Mouse (Mus musculus): Measurements from ENCODE around the gene Cmip. TPM values are rescaled to one million over a fixed set of nuclear protein-coding genes. Genes with fewer than 3 reads are reported as not detected.
A peak's percentile ranks its signal among the peaks of the same experiment; 100 is the strongest.

The Cmip gene
- polyA plus RNA-seq, 1 experiment from 2014 or later = 47.1 TPM

GRCm38 (mm10) chr8:117397751-117398150, 140.9 kb downstream of the Cmip start:
- Histone ChIP-seq H3K27ac (ENCODE audit: low read depth, low read length) (no peak overlapping the region), H3K9me3 (ENCODE audit: control insufficient read depth) (no peaks in the 10 kb centered on the region), H3K9ac (ENCODE audit: low read depth, low read length) (no peak overlapping the region), H3K4me2 (replicated peaks; ENCODE audit: low read depth) (no peak overlapping the region), H3K4me3 (ENCODE audit: low read depth, low read length) (no peak overlapping the region), H3K4me1 (replicated peaks; ENCODE audit: control insufficient read depth, insufficient read depth, low read length) (peaks cover 2% of the 10 kb centered on the region), H3K27me3 (replicated peaks; ENCODE audit: control insufficient read depth, insufficient read depth, low read length) (no peaks in the 10 kb centered on the region), H3K36me3 (ENCODE audit: control insufficient read depth, insufficient read depth) (peaks cover 36% of the 10 kb centered on the region; the same call in 1 of the 2 replicates)
- TF ChIP-seq CTCF (IDR thresholded peaks at IDR 0.05; ENCODE audit: low read depth) = no peak
- no peak for ATAC-seq
- 96% methylated on average over 15 of the region's 15 CpGs for WGBS

- 88% methylated on average over 8 of the region's 8 CpGs for WGBS
- no peak for TF ChIP-seq CTCF (IDR thresholded peaks at IDR 0.05; ENCODE audit: low read depth)
- no peak overlapping the region for H3K4me3 ChIP-seq (ENCODE audit: low read depth, low read length)
- no peak overlapping the region for H3K4me2 ChIP-seq (replicated peaks; ENCODE audit: low read depth)
- H3K27me3 ChIP-seq (replicated peaks; ENCODE audit: control insufficient read depth, insufficient read depth, low read length) = no peaks in the 10 kb centered on the region
- H3K36me3 ChIP-seq (ENCODE audit: control insufficient read depth, insufficient read depth) = peaks cover 36% of the 10 kb centered on the region; the same call in 1 of the 2 replicates
- H3K27ac ChIP-seq (ENCODE audit: low read depth, low read length) = no peak overlapping the region
- ATAC-seq = no peak
- H3K9ac ChIP-seq (ENCODE audit: low read depth, low read length) = no peak overlapping the region
- H3K9me3 ChIP-seq (ENCODE audit: control insufficient read depth) = no peaks in the 10 kb centered on the region
- peaks cover 10% of the 10 kb centered on the region for H3K4me1 ChIP-seq (replicated peaks; ENCODE audit: control insufficient read depth, insufficient read depth, low read length)
Observed at GRCm38 (mm10) chr8:117399229-117399628, 142.4 kb downstream of the Cmip start.

- H3K27me3 ChIP-seq (replicated peaks; ENCODE audit: control insufficient read depth, insufficient read depth, low read length) = no peaks in the 10 kb centered on the region
- peaks cover 36% of the 10 kb centered on the region; the same call in 1 of the 2 replicates for H3K36me3 ChIP-seq (ENCODE audit: control insufficient read depth, insufficient read depth)
- TF ChIP-seq CTCF (IDR thresholded peaks at IDR 0.05; ENCODE audit: low read depth) = no peak
- no peak overlapping the region for H3K4me2 ChIP-seq (replicated peaks; ENCODE audit: low read depth)
- H3K27ac ChIP-seq (ENCODE audit: low read depth, low read length) = no peak overlapping the region
- peak; percentile 63 for ATAC-seq
- 58% methylated on average over 6 of the region's 6 CpGs for WGBS
- peaks cover 10% of the 10 kb centered on the region for H3K4me1 ChIP-seq (replicated peaks; ENCODE audit: control insufficient read depth, insufficient read depth, low read length)
- no peak overlapping the region for H3K4me3 ChIP-seq (ENCODE audit: low read depth, low read length)
- no peaks in the 10 kb centered on the region for H3K9me3 ChIP-seq (ENCODE audit: control insufficient read depth)
- H3K9ac ChIP-seq (ENCODE audit: low read depth, low read length) = no peak overlapping the region
Observed at GRCm38 (mm10) chr8:117400820-117401219, 144.0 kb downstream of the Cmip start.

DNA sequence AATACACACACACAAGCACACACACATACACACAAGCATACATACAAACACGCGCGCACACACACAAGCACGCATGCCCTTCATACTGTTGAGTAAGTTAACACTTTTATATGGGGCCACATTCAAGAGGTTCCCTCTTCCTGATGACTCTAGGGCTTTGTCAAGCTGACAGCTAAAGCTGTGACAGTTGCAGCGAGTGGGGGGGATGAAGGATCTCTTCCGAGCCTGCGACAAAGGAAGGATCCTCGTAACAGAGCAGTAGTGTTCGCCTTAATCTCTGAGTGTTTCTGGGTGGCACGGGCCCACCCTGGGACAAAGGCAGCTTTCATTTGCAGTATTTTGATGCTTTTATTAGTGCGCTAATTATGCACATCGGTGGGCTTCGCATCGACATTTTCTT, 145.0 kb downstream of the Cmip start:
- H3K27me3 ChIP-seq (replicated peaks; ENCODE audit: control insufficient read depth, insufficient read depth, low read length) = no peaks in the 10 kb centered on the region
- H3K36me3 ChIP-seq (ENCODE audit: control insufficient read depth, insufficient read depth) = peaks cover 27% of the 10 kb centered on the region; the same call in 1 of the 2 replicates
- no peak overlapping the region for H3K27ac ChIP-seq (ENCODE audit: low read depth, low read length)
- ATAC-seq = no peak
- 84% methylated on average over 14 of the region's 14 CpGs for WGBS
- H3K4me1 ChIP-seq (replicated peaks; ENCODE audit: control insufficient read depth, insufficient read depth, low read length) = peaks cover 10% of the 10 kb centered on the region
- H3K9me3 ChIP-seq (ENCODE audit: control insufficient read depth) = no peaks in the 10 kb centered on the region
- TF ChIP-seq CTCF (IDR thresholded peaks at IDR 0.05; ENCODE audit: low read depth) = no peak
- no peak overlapping the region for H3K4me3 ChIP-seq (ENCODE audit: low read depth, low read length)
- no peak overlapping the region for H3K9ac ChIP-seq (ENCODE audit: low read depth, low read length)
- no peak overlapping the region for H3K4me2 ChIP-seq (replicated peaks; ENCODE audit: low read depth)

- peak overlapping the region; percentile 33 for H3K4me2 ChIP-seq (replicated peaks; ENCODE audit: low read depth)
- ATAC-seq = no peak
- no peaks in the 10 kb centered on the region for H3K27me3 ChIP-seq (replicated peaks; ENCODE audit: control insufficient read depth, insufficient read depth, low read length)
Observed at GRCm38 (mm10) chr8:117402911-117403704, 146.2 kb downstream of the Cmip start.

GRCm38 (mm10) chr8:117403705-117404476, 147.0 kb downstream of the Cmip start:
- Histone ChIP-seq H3K9me3 (ENCODE audit: control insufficient read depth) (no peaks in the 10 kb centered on the region), H3K4me1 (replicated peaks; ENCODE audit: control insufficient read depth, insufficient read depth, low read length) (peaks cover 10% of the 10 kb centered on the region), H3K4me3 (ENCODE audit: low read depth, low read length) (no peak overlapping the region), H3K9ac (ENCODE audit: low read depth, low read length) (no peak overlapping the region), H3K27ac (ENCODE audit: low read depth, low read length) (peak overlapping the region; percentile 22; the same call in 1 of the 2 replicates), H3K4me2 (replicated peaks; ENCODE audit: low read depth) (peak overlapping the region; percentile 33), H3K36me3 (ENCODE audit: control insufficient read depth, insufficient read depth) (peaks cover 17% of the 10 kb centered on the region; the same call in 1 of the 2 replicates), H3K27me3 (replicated peaks; ENCODE audit: control insufficient read depth, insufficient read depth, low read length) (no peaks in the 10 kb centered on the region)
- 10% methylated on average over 14 of the region's 14 CpGs for WGBS
- TF ChIP-seq CTCF (IDR thresholded peaks at IDR 0.05; ENCODE audit: low read depth) = no peak
- ATAC-seq = peak; percentile 58

More at GRCm38 (mm10) chr8:117402911-117403704, 146.2 kb downstream of the Cmip start:
- Histone ChIP-seq H3K27ac (ENCODE audit: low read depth, low read length) (peak overlapping the region; percentile 2; the same call in 1 of the 2 replicates), H3K4me3 (ENCODE audit: low read depth, low read length) (no peak overlapping the region), H3K9ac (ENCODE audit: low read depth, low read length) (no peak overlapping the region), H3K36me3 (ENCODE audit: control insufficient read depth, insufficient read depth) (peaks cover 22% of the 10 kb centered on the region; the same call in 1 of the 2 replicates), H3K9me3 (ENCODE audit: control insufficient read depth) (no peaks in the 10 kb centered on the region), H3K4me1 (replicated peaks; ENCODE audit: control insufficient read depth, insufficient read depth, low read length) (peaks cover 10% of the 10 kb centered on the region)
- TF ChIP-seq CTCF (IDR thresholded peaks at IDR 0.05; ENCODE audit: low read depth) = no peak
- 45% methylated on average over 9 of the region's 9 CpGs for WGBS
